Mouse (Mus musculus): ENCODE measurements at regions not wholly inside any gene's neighbourhood (a gene's known extent, or its start where the extent isn't known, plus 50 kb on each side); places are given as distances from the start of the nearest gene placed in this dataset.
"Not testable (repeated sequence)": the region's sequence is repeated elsewhere in the genome, so short reads cannot be mapped to it uniquely, and the experiment has no call there.

DNA sequence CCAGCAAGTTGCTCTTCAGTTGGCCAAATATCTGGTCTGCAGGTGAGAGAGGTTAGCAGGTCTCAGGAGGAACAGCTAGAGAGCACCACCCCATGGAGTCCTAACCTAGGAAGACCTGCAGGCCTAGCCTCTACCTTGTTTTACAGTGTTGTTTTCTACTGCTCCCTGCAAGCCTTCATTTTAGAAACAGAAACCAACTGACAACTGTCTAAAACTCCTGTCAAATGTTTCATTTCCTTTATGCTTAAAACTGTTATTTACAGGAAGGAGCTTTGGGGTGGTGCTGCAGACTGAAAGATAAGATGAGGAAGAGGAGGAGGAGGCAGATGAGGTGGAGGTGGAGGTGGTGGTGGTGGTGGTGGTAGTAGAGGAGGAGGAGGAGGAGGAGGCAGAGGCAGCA is 96.6 kb upstream of the Selenop start:
- DNase-seq (ENCODE audit: inconsistent age in 2 of 2, low spot score in 1 of 2) = no peak

DNA sequence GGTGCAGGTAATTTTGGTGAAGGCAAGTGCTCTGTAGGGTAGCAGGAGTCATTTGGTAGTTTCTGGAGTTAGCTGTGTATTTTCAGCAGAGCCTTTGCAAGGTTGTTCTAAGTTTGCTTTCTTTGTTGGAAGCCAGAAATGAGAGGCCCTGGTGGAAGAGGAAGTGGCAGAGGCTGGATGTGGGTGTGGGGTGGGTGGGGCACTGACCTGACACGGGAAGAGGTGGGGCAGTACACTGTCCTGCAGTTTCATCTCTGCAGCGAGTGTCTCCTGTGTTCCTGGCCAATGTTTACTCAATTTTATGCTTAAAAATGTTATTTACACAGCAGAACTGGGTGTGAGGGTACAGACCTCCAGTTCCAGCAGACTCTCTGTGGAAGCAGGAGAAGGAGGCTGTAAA is 94.3 kb upstream of the Selenop start:
- DNase-seq (ENCODE audit: inconsistent age in 2 of 2, low spot score in 1 of 2) = no peak

DNA sequence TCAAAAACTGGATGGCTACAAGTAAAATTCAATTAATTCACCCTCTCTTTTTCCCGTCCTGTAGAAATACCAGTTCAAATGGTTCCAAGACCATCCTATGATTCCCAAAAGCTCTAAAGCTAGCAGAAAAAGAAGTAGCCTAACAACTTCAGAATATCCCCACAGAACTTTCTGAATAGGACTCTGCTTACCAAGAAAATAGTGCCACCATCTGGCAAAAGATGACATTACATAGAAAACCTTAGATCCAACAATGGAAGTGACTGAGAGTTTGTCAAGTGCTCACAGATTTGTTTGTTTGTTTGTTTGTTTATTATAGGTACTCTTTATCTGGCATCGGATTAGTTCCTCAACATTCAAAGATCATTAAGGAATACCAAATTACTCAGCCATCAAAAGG is 93.5 kb upstream of the Selenop start:
- peak in 1 of 2 experiments; percentile 48 for DNase-seq (ENCODE audit: inconsistent age in 2 of 2, low spot score in 1 of 2)

DNA sequence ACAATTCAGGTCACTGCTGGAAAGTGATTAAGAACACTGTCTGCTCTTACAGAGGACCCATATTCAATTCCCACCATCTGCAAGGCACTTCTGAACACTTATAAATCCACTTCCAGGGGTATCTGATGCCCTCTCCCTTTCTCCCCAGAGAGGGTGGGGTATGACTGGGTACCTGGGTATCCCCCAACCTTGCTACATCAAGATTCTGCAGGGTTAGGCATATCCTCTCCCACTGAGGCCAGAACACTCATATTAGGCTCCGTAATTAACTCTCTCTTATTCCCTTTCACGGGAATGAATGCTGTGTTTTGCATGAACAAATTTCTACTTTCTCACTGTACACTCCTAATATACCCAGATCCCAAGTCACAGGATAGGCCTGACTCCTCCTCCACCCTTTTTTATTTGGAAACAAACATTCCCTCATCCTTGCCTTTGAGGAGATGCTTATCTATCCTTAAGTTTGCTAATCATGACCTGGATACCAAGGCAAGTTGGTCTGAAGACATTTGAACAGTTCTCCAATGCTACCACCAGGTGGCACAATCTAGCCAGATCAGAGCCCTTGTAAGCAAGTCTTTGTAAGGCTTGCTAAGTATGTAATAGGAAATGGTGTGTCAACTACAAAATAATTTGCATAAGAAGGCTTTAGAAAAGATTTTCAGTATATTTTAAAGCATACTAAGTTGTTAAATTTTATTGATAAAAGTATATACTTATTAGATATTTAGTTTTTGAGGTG is 66.3 kb upstream of the Selenop start:
- peak; percentile 37 to 75 for DNase-seq (ENCODE audit: inconsistent age in 2 of 2, low spot score in 1 of 2)

DNA sequence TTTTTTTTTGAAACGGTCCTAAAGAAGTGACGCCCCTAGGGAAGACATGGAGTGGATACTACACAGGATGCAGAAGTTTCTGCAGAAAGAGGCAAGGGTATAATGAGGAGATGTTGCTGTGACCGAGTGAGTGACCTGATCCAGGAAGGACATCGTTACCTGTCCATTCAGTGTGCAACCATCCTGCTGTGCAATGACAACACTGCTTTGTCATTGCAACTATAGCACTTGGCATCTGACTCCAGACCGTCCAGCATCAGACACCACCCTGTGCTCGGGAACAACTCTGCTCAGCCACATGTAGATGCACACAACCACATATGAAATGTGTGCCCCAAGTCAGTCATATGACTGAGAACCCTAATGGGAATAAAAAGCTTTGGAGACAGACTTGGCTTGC is 62.8 kb upstream of the Selenop start:
- no peak for DNase-seq (ENCODE audit: inconsistent age in 2 of 2, low spot score in 1 of 2)

DNA sequence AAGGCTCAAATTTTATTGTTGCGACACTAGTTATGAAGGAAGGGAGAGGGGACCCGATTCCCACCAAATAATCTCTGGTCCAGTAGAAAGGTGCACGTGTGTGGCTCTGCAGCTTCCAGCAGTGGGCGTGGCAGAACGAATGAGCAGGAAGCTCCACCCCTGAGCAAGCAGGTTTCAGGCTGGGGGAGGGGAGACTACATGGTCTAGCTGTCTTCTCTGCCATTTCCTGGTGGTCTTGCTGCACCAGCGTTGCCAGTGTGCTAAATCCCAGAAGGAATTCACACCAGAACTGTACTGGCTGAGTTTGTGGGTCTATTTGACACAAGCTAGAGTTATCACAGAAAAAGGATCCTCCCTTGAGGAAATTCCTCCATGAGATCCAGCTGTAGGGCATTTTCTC is 62.3 kb upstream of the Selenop start:
- DNase-seq (ENCODE audit: inconsistent age in 2 of 2, low spot score in 1 of 2) = not testable (repeated sequence)

DNA sequence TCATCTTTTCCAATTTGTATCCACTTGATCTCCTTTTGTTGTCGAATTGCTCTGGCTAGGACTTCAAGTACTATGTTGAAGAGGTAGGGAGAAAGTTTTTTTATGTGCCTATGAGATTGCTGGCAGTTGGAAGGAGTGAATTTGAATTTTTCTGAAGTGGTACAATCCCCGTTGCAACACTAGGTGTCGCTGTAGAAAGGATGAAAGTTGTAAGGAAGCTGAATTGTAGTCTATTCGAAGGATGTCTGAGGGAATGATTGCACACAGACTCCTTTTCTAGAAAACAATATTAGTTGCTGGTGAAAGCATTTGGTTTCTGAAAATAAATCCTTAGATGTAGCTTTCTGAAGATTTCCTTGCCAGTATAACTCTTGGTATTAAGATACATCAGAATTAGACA is 54.6 kb upstream of the Selenop start:
- peak; percentile 22 to 83 for DNase-seq (ENCODE audit: inconsistent age in 2 of 2, low spot score in 1 of 2)

DNA sequence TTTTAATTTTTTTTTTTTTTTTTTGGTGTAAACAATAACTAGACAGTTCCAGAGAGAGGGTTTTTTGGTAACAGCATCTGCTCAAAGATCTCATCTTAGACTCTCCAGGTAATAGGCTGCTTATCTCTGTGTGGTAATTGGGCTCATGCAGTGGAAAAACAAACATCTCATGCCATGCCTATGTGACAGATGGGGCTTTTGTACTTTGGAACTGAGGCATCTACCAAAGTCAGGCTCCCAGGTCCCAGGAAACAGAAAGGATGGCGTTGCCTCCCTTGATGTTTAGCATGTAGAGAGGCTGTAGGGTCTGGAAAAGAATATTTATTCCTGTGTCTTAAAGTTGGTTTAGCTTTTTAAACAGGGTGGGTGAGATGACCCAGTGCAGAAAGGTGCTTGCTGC is 53.1 kb upstream of the Selenop start:
- no peak for DNase-seq (ENCODE audit: inconsistent age in 2 of 2, low spot score in 1 of 2)
